Mouse (Mus musculus): ENCODE data around the gene Olfr1018.

Olfr1018 gene

GRCm38 (mm10) chr2:85818179-85818578, at the start of gene Olfr1018:
Gene Olfr1018, plus strand, starts transcription at chr2:85818479.
- DNase-seq (ENCODE audit: low read depth, low spot score): no peak

- DNase-seq (ENCODE audit: low read depth, low spot score): no peak
Measured at GRCm38 (mm10) chr2:85772413-85772812, 45.9 kb upstream of the Olfr1018 start, which contains the start of gene Olfr1014. Gene Olfr1014, plus strand, starts transcription at chr2:85772713.

GRCm38 (mm10) chr2:85781717-85782116, 36.6 kb upstream of the Olfr1018 start, which contains the start of gene Olfr1015:
Gene Olfr1015, plus strand, starts transcription at chr2:85782017.
- DNase-seq (ENCODE audit: low read depth, low spot score): no peak

GRCm38 (mm10) chr2:85792331-85792730, 25.9 kb upstream of the Olfr1018 start:
- DNase-seq (ENCODE audit: low read depth, low spot score): peak; percentile 19

GRCm38 (mm10) chr2:85802444-85802843, 15.8 kb upstream of the Olfr1018 start, which contains the start of gene Olfr1016:
Gene Olfr1016, minus strand, starts transcription at chr2:85802544.
- no peak for DNase-seq (ENCODE audit: low read depth, low spot score)

GRCm38 (mm10) chr2:85804501-85804900, 13.8 kb upstream of the Olfr1018 start:
- no peak for DNase-seq (ENCODE audit: low read depth, low spot score)

- DNase-seq (ENCODE audit: low read depth, low spot score): no peak
Measured at GRCm38 (mm10) chr2:85845383-85845782, 27.1 kb downstream of the Olfr1018 start, which contains the start of gene Olfr1019. Gene Olfr1019, minus strand, starts transcription at chr2:85845483.

GRCm38 (mm10) chr2:85846730-85847129, 28.5 kb downstream of the Olfr1018 start, which contains the start of gene Olfr1020:
Gene Olfr1020, plus strand, starts transcription at chr2:85847030.
- no peak for DNase-seq (ENCODE audit: low read depth, low spot score)

- DNase-seq (ENCODE audit: low read depth, low spot score): no peak
Measured at GRCm38 (mm10) chr2:85868294-85868693, 50.0 kb downstream of the Olfr1018 start, which contains the start of gene Olfr1022. Gene Olfr1022, plus strand, starts transcription at chr2:85868594.
